Mouse (Mus musculus) megakaryocyte, embryonic 14.5 days (primary cell): ENCODE results near the gene Mest. TPM values are rescaled to one million over a fixed set of nuclear protein-coding genes. Genes with fewer than 3 reads are reported as not detected.

Source experiments
- H3K27me3 ChIP-seq: replicated peaks from 2 replicates; pipeline ENCODE3; 2012; ENCODE audit warnings: inconsistent platforms
- H3K36me3 ChIP-seq: replicated peaks from 2 replicates; pipeline ENCODE3; 2012; ENCODE audit warnings: low read length, inconsistent platforms, mixed read lengths
- H3K4me1 ChIP-seq: 2 replicates; pipeline ENCODE4 v1.6.1; 2012; ENCODE audit warnings: inconsistent platforms
- H3K4me3 ChIP-seq: replicated peaks from 2 replicates; pipeline ENCODE3; 2012; ENCODE audit warnings: moderate library complexity, mild to moderate bottlenecking, inconsistent platforms
- H3K9me3 ChIP-seq: 2 replicates; pipeline ENCODE4 v1.6.1; 2012; ENCODE audit warnings: inconsistent platforms
- FLI1 ChIP-seq: IDR thresholded peaks from 2 replicates; pipeline ENCODE4 v1.6.1; 2012; ENCODE audit warnings: low read length, inconsistent platforms, mixed read lengths
- GATA1 ChIP-seq: IDR thresholded peaks from 3 replicates; pipeline ENCODE4 v1.6.1; 2012; ENCODE audit warnings: mixed read lengths, low read length, inconsistent platforms, borderline replicate concordance
- polyA plus RNA-seq: library from polyadenylated mRNA; stranded (reverse); fragments of >175 nt; gene quantifications from 2 replicates; pipeline ENCODE4 v1.2.3, GENCODE M21; 2012; ENCODE audit warnings: low replicate concordance; ENCODE audit not compliant: insufficient read depth

The Mest gene
- polyA plus RNA-seq, 1 experiment, result 48.4 TPM

DNA sequence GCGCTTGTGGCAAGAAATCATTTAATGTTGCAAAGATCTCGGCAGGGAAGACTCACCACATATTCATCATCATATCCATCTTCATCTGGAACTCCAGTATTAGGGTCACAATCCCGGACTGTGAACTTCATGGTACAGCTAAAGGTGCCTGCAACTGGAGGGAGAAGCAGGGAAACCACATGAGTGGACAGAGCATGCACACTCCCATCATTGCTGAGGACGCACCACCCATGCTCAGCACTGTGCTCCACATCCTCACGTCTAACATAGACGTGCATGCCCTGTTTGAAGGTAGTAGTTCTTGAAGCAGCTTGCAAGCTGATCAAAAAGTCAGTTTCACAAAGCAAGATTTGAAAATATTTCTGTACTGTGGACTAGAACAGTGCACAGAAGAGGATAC lies 27.1 kb downstream of the Mest start:
- Histone ChIP-seq H3K4me1 (peaks cover 13% of the 10 kb centered on the region), H3K4me3 (peak overlapping the region; percentile 23)

DNA sequence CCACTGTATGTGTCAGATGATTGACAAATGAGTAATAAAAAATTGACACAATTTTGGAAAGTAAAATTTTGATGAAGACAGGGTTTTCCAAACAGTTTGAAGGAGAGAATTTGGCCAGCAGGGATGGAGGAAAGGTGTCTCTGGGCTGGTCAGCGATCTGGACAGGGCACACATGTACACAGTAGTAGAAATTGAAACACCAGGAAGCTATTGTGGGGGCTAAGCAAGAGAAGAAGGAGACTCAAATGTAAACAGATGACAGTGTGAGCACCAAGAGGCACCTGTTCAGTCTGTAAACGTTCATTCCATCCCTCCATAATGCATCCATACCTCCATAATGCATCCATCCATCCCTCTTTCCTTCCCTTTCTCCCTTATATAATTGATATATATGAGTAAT lies 27.9 kb downstream of the Mest start:
- peaks cover 13% of the 10 kb centered on the region for H3K4me1 ChIP-seq
- H3K27me3 ChIP-seq, result no peaks in the 10 kb centered on the region
- no peak overlapping the region for H3K4me3 ChIP-seq
- H3K36me3 ChIP-seq, result peaks cover 46% of the 10 kb centered on the region
- no peaks in the 10 kb centered on the region for H3K9me3 ChIP-seq
- TF ChIP-seq FLI1 (no peak), GATA1 (no peak)

More for the DNA sequence above, 27.1 kb downstream of the Mest start:
- Histone ChIP-seq H3K27me3 (no peaks in the 10 kb centered on the region), H3K36me3 (peaks cover 51% of the 10 kb centered on the region), H3K9me3 (no peaks in the 10 kb centered on the region)
- TF ChIP-seq GATA1 (no peak), FLI1 (no peak)

Other genes starting within 250 kb of the Mest start
- 1.7 TPM in 1 of 2 replicates, not detected in the other for gene Tmem209, start 213.8 kb upstream of the Mest start, polyA plus RNA-seq
- not detected in 2 replicates for gene Ssmem1, start 213.7 kb upstream of the Mest start, polyA plus RNA-seq
- not detected in 2 replicates for gene Cpa2, start 182.0 kb upstream of the Mest start, polyA plus RNA-seq
- gene Cpa4, start 155.2 kb upstream of the Mest start, polyA plus RNA-seq, result not detected in 2 replicates
- not detected in 2 replicates for gene Cpa5, start 112.5 kb upstream of the Mest start, polyA plus RNA-seq
- gene Cpa1, start 84.3 kb upstream of the Mest start, polyA plus RNA-seq, result not detected in 2 replicates
- 13.1 and 15.8 TPM in 2 replicates for gene Cep41, start 29.8 kb upstream of the Mest start, polyA plus RNA-seq
- 1.3 TPM in 1 of 2 replicates, not detected in the other for gene Copg2, start 173.2 kb downstream of the Mest start, polyA plus RNA-seq
- not detected in 2 replicates for gene Tsga13, start 192.0 kb downstream of the Mest start, polyA plus RNA-seq
- 0.71 TPM in 1 of 2 replicates, not detected in the other for gene Klf14, start 235.5 kb downstream of the Mest start, polyA plus RNA-seq